Mouse (Mus musculus) thymus, postnatal 4 days (tissue): ENCODE data around the gene Cdc16.
"Not testable (repeated sequence)": the region's sequence is repeated elsewhere in the genome, so short reads cannot be mapped to it uniquely, and the experiment has no call there.

Source experiments
- DNase-seq: peaks from one replicate; pipeline ENCODE4 v3.0.0; 2021

The Cdc16 gene

DNA sequence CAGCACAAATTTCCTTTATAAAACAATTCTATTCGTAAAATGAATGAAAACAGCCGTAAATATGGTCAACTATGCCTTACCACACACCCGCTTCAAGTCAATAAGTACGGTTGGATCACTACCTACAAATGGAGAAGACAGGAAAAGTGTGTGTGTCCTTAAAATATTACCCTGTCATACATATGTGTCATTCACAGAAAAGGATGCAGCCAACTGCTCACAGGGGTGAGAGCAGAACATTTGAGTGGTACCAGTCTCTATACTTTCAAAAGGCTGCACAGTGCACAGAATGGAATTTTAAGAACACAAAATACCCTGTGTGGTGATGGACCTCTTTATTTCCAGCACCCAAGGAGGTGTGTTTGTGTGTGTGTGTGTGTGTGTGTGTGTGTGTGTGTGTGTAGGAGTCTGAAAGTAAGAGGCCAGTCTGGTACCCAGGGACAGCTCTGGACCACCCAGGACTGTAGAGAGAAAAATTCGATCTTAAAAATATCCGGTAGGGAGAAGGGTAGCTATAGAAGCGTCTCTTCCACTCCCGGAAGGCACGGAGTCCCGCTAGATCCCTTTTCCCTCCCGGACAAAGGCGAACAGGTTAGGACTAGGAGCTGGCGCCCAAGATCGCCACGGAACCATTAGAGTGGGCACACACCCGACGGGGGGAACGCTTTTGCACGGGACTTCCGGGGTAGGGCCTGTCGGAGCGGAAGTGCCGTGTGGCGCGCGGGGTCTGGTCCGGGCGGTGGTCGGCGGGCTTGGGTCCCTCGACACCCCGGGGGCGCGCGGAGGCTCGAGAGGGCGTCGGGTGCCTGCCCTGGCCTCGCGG, at the start of gene Cdc16:
Cdc16 (plus strand) TSS at position 695 of the 823 bp plus-strand sequence.
- peak; percentile 94 for DNase-seq

DNA sequence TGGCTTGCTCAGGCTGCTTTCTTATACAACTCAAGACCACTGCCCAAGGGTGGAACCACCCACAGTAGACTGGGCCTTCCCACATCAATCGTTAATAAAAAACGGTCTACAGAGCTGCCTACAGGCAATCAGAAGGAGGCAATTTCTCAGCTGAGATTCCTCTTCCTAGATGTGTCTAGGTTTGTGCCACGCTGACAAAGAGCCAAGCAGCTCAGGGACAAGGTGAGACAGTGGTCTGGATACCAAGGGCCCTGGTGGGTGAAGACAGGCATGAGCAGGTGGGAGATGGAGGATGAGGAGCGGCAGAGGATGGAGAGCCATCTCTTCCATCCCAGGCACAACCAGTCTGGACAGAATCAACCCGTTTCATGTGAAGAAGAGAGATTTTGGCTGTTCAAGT, 49.0 kb upstream of the Cdc16 start:
- DNase-seq: no peak

DNA sequence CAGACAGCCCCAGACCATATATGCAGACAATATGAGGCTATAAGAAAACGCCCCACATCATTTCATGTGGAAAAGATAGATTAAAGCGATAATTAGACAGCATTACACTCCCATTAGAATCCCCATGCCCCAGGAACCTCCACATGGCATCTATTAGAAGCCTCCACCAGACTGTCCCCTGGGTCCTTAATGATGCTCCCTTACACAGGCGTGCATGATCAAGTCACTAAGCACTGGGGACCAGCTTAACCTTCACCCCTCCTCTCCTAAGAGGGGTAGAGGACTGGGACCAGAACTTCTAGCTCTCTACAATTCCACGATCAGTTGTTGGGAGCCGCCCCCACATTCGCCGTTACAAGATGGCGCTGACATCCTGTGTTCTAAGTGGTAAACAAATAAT, 38.5 kb upstream of the Cdc16 start:
- no peak for DNase-seq

DNA sequence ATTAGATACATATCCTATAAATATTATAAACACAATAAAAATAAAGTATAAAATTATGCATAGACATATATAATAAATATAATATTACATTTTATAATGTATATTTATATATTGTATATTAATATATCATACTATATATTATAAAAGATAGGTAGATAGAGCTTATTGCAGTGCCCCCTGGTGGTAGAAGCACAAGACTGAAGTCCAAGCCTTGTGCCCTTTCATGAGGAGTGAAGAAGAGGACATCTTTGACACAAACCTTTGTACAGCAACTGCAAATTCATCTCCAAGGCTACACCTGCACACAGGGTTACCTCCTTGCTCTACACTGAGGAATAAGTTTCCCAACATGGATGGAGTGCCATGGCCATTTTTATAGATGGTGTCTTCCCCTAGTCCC, 31.8 kb upstream of the Cdc16 start:
- peak; percentile 75 for DNase-seq

DNA sequence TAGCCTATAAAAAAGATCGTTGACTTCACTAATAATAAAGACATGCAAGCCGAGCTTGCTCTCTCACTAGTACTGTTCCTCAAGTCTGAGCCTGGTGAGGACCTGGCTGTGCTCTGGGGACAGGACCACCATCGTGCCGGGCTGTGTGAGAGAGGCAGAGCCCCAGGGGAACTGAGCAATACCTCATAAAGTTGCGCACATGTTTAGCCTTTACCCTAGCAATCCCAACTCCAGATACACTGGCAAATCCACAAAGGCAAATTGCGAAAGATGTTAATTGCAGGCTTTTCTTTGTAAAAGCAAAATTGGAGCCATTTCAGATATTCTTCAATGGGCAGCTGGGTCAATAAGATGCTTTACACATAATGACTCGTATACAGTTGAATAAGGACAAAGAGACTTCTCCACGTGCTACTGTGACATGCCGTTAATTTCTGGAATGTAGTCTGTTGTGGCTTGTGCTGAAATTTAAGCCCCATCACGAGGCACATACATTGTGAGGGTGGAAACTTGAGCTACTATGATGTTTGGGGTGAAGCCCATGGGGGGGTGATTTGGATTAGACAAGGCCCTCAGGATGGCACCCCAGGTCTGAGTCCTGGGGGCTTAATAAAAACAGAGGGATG, 29.9 kb upstream of the Cdc16 start:
- no peak for DNase-seq

DNA sequence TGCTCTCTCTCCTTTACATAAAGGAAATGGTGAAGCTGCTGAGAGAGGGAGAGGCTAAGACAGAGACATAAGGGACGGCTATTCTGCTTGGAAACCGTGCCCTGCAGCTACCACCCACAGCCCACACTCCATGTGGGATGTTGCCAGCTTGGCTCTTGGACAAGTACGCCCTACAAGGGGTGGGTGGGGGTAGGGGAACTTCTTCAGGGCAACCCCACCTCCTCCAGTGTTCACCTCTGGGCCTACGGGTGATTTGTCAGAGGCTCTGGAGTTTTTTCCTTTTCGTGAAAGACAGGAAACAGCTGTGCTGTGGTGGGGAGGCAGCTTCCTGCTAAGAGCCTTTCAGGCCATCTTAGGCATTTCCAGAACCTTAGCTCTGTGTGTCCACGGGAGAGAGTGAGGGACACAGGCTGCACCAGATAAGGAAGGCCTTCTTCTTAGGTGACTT, 17.1 kb upstream of the Cdc16 start:
- DNase-seq: peak; percentile 60

DNA sequence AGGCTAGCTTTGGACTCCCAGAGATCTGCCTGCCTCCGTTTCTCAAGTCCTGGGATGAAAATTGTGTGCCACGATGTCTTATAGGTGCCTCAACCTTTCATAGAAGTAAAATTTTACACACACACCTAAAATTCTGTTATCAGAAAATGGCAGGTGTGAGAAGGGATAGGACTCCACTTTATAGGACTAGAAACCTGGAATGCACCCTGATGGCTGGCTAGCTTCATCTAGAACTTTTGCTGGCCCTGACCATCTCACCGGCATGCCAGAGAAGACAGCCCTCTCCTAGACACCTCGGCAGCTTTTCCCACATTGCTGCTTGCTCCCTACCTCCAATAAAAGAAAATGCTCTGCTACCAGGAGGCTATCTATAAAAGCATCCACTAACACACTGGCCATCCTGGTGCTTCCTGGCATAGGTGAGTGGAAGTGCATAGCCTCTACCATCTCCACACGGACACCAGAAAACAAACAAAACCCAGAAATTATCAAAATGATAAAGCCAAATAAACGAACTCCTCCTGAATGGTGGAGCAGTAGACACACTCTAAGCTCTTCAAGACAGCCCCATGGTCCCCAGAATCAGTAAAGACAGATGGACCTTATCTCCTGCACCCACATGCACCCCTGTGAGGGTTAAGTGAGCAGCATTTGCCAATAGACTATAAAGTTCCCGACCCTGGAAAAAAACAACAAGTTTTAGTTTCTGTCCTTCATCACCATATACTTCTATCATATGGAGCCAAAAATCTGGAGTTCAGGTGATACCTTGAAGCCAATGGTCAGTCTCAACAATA, 16.5 kb upstream of the Cdc16 start:
- DNase-seq: no peak

DNA sequence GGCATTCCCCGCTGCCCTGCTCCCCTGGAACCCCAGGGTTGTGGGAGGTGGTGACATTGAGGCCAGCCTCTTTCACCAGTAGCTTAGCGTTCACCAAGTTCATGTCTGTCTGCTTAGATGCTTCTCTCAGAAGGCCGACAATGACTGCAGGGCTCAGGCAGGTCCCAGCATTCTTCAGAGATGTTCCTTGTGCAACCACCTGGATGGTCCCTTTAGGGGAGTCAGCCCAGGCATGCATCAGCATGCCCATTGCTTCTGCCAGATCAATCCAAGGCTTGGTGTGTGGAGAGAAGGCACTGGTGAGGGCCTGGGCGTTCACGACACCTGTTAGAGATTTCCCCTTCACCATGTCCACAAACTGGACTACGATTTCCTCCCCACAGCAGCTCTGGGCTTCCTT, 11.3 kb upstream of the Cdc16 start:
- not testable (repeated sequence) for DNase-seq

DNA sequence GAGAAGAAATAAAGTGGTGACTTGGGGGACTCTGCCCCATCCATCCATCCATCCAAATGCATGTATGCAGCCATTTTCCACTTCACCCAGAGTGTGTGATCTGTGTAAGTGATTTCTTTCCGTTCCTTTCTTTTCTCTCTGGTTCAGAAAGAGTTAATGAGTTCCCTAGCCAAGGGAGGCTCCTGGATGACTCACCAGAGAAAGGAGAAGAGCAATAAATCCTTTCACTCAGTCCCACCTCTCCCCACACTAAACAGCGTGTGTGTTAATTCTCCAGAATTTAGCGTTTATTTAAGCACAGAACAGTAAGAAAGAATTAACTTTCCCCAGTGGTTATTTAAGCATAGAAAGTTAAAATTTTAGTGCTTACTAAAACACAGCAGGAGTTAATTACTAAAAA, 9.8 kb upstream of the Cdc16 start:
- no peak for DNase-seq

DNA sequence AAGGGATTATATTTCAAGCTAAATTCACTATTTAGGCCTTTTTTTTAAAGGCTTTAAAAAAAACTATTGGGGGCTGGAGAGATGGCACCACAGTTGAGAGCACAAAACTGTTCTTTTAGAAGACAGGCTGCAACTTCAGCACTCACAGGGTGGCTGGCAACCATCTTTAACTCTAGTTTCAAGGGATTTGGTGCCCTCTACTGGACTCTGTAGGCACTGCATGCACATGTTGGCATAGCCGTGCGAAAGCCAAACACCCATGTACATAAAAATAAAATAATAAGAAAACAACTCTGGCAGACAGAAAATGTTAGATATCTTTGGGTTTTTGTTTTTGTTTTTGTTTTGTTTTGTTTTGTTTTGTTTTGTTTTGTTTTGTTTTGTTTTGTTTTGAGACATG, 3.8 kb upstream of the Cdc16 start:
- peak; percentile 93 for DNase-seq

DNA sequence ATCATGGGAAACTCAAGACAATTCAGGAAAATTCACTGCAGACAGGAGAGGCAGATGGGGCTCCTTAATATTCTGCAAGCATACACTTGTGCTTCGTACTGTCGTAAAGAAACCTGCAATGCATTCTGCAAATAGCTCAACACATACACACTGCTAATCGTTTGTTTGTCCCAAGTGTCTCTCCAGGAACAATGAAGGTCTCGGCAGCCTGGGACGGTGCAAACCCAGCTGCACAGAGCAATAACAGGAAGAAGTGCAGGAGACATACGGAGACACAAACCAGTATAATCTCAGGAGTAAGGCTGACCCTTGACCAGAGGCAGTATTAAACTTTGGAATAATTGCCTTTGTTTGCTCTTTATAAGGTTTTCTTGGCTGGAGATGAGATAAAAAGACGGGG, 996 bp upstream of the Cdc16 start:
- DNase-seq: no peak

DNA sequence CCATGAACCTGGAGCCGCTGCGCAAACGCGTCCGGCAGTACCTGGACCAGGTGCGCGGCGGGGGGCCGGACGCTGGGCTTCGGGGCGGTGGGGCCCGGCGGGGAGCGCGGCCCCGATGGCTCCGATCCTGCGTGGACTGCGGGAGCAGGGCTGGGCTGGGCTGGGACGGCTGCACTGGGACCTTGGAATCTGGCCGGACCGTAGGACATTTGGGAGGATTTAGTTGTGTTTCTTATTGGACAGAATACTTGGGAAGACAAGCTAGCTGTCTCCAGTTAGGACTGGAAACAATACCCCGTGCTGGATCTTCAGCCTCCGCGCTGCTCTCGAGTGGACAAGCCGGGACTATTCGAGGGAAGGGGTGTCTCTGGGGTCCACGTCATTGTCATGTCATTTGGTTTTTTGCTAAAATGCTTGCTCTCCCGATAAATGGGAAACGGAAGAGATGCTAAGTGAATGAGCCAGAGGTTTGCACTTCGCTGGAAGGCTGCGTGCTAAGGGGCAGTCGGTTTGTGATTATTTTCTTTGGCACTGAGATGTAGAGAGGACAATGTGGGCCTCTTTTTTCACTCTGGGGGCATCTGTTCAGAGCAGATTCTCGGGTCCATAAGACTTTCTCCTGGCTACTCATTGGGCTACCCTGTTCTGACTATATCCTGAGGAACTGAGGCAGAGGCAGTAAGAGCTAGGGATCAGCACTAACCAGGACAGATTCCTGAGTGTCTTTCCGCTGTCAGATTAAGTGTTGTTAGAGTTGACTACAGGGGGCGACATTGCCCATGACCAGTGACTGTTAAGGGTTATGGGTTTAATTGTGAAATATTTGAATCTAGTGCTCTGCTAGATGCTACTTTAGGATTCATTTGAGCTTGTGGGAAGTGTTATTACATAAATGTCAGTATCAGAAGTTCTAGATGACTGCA, 590 bp downstream of the Cdc16 start:
- DNase-seq: peak; percentile 72

DNA sequence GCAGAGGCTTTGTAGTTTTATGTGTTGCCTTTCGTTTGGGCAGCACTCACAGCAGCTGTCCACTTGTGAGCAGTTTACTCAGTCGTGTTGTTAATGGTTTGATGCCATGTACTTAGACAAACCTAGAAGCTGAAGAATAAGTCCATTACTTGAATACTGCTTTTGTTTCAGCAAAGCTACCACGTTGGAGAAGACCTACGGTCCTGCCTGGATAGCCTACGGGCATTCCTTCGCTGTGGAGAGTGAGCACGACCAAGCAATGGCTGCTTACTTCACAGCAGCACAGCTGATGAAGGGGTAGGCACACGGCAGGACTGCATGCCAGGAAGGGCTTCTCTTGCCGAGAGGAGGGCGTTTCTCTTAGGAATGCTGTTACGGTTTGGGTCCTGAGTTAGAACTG, 11.7 kb downstream of the Cdc16 start:
- no peak for DNase-seq

DNA sequence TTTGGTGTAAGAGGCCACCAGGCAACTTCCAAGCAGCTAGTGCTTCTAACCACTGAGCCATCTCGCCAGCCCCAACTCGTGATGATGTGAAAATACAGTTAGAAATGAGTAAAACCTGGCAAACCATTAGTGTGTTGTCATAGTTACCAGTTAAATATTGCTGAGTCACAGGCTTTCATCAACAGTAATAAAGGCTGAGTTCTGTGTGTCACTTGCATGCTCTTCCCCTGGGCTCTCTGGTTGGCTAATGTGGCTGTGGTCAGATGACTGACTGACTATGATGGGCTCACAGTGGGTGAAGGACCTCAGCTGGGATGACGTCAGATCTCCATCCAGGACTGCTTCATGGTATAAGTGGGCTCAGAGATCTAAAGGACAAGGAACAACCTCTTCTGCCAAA, 23.1 kb downstream of the Cdc16 start:
- DNase-seq: no peak

DNA sequence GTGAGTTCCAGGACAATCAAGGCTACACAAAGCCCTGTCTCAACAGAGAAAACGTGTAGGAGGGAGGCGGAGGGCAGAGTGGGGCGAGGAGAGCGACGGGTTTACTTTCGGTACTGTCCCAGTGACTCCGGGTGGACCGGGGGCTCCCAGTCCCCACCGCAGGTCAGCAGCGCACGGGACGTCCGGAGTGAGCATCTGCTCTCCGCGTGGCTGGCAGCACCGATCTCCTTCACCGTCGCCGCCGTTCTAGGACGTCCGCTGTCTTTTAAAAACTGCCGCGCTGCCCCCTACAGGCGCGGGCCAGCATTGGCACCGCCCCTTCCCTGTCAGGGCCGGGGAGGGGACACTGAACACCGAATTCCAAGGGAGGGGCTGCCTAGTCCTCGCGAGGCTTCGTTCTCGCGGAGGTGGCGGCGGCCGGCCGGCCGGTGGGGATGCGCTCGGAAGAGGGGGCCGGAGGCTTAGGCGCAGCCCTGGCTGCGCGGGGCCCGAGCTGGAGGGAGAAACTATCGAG, 27.8 kb downstream of the Cdc16 start, which contains the start of gene Upf3a:
Upf3a (plus strand) TSS at position 366 of the 514 bp plus-strand sequence.
- peak; percentile 93 for DNase-seq

DNA sequence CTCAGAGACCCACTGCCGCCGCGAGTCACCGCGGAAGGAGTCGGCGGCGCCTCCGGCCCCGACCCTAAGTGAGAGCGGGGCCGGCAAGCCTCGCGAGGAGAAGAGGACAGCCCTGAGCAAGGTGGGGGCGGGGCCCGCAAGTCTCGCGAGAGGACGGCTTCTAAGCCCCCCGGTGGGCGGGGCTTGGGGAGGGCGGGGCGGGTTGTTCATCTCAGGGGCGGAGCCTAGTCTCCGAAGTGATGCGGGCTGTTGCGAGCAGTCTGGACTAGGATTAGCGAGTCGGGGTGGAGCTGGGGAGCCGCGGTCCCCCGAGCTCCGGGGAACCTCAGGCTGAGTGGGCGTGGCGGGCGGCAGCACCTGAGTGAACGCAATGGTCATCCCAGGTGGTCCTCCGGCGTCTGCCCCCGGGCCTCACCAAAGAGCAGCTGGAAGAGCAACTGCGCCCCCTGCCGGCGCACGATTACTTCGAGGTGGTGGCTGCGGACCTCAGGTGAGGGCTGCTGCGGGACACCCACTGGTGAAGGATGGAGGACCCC, 28.4 kb downstream of the Cdc16 start:
- peak; percentile 99 for DNase-seq

DNA sequence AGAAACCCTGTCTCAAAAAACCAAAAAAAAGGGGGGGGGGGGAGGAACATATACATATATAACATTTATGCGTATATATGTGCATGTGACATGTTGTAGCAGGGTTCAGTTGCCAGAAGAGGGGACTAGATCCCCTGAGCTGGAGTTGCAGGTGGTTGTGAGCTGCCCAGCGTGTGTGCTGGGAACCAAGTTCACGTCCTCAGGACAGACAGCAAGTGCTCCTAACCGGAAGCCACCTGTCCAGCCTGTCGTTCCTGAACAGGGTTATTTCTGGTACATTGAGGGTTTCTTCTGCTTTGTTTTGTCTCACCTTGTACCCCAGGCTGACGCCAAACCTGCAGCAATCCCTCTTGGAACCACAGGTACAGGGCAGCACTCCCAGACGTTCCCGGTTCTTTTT, 32.1 kb downstream of the Cdc16 start:
- no peak for DNase-seq

DNA sequence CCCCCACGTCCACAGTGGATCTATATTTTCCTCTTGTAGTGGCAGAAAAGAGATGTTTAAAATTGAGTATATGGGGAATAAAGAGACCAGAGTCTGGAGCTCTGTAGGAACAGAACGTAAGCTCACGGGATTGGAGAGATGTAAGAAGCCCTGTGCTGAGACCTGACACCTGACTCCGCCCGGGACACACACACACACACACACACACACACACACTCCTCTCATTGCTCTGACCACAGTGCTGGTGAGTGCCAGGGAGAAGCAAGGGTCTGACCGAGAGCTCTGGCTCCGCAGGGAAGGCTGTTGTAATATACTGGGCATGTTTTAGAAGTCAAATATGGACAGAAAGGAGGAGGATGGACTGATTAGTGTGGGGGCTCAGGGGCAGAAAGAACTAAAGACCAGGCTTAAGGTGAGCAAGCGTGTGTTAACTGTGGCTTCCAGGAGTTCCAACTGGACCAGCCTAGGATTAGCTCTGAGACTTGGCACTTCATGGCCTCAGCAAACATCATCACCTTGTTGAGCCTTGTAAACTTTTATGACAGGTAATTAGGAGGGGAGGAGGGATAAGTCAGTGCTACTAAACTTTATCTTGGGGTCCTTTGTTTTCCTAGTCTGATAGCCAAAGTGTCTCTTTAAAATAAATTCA, 35.7 kb downstream of the Cdc16 start:
- no peak for DNase-seq

DNA sequence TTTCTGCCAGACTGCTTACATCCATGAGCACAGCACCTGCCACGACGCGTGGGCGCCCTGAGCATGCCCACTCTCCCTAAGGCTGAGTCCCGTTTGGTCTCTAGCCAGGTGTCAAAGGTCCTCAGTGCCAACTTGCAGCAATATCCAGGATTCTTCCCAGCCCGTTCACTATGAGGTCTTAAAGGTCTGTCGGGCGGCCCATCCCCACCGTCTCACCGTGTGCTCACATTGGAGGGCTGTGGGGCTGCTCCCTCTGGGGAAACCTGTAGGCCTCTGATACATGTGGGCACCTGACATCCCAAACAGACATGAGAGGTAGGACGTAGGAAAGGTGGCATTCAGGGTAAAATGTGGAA, 36.2 kb downstream of the Cdc16 start:
- no peak for DNase-seq

DNA sequence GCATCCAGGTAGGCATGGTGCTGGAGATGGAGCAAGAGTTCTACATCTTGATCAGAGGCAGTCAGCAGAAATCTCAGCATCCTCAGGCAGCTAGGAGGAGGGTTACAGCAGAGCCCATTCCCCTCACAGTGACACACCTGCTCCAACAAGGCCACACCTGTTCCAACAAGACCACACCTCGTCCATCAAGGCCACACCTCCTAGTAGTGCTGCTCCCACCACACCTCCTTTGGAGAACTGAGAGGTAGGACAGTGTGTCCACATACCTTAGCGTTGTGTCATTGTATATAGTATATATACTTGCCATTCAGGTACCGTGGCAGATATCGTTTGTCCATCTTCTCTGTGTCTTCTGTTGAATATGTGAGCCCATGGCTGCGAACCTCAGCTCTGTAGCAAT, 40.2 kb downstream of the Cdc16 start:
- no peak for DNase-seq

DNA sequence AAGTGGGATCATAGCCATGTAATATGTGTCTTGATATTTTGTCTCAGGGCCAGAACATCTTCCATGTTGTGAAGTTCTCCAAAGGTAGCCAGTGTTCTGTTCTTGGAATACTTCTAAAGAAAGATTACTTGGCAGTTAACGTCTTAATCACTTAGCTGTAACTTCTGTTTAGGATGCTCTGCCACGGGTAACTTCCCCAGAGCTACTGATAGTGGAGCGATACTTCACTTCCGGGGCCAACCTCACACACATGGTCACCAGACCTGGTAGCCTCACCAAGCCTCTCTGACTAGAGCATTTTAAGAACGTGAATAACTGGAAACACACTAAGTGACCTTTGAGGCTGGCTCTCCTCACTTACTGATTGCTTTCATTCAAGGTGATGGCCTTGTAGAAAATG, 42.1 kb downstream of the Cdc16 start:
- DNase-seq: no peak
